Mouse (Mus musculus) lung, postnatal 0 days (tissue): ENCODE results near the gene Cux1.

ENCODE experiments used
- CTCF ChIP-seq: IDR thresholded peaks from 2 replicates; pipeline ENCODE4 v1.5.1; 2016; ENCODE audit warnings: antibody characterized with exemption, mild to moderate bottlenecking
- EP300 ChIP-seq: IDR thresholded peaks from 2 replicates; pipeline ENCODE4 v1.6.1; 2016; ENCODE audit warnings: antibody characterized with exemption, mild to moderate bottlenecking, control low read depth

- TF ChIP-seq CTCF = no peak
- no peak for TF ChIP-seq EP300
Observed at GRCm38 (mm10) chr5:136479801-136480200, 87.5 kb downstream of the Cux1 start.
